Mouse (Mus musculus) C2C12 (cell line): Measurements from ENCODE around the gene Map3k5. TPM values are rescaled to one million over a fixed set of nuclear protein-coding genes. Genes with fewer than 3 reads are reported as not detected.
"Not testable (repeated sequence)": the region's sequence is repeated elsewhere in the genome, so short reads cannot be mapped to it uniquely, and the experiment has no call there.

Experiments used
- H3K27me3 ChIP-seq: one replicate; pipeline ENCODE4 v1.6.1; 2011; ENCODE audit not compliant: control insufficient read depth, insufficient read depth, insufficient read length
- H3K36me3 ChIP-seq: one replicate; pipeline ENCODE4 v1.6.1; 2011; ENCODE audit not compliant: control insufficient read depth, insufficient read depth
- H3K4me3 ChIP-seq: one replicate; pipeline ENCODE4 v1.5.1; 2011; ENCODE audit warnings: mild to moderate bottlenecking, control low read depth; ENCODE audit not compliant: poor library complexity, insufficient read depth, severe bottlenecking
- H3K79me2 ChIP-seq: one replicate; pipeline ENCODE4 v1.6.1; 2011; ENCODE audit not compliant: control insufficient read depth, insufficient read depth
- H3K79me3 ChIP-seq: one replicate; pipeline ENCODE4 v1.6.1; 2011; ENCODE audit warnings: low read depth, control low read depth
- H3ac ChIP-seq: one replicate; pipeline ENCODE3; 2011; ENCODE audit warnings: low read depth; ENCODE audit not compliant: control insufficient read depth, insufficient read length
- CEBPB ChIP-seq: IDR thresholded peaks from one replicate; pipeline ENCODE4 v1.6.1; 2011; ENCODE audit warnings: low read depth, mild to moderate bottlenecking, control low read depth, moderate library complexity
- CTCF ChIP-seq: IDR thresholded peaks from one replicate; pipeline ENCODE4 v1.5.1; 2011; ENCODE audit not compliant: control insufficient read depth, insufficient read depth, insufficient read length
- FOSL1 ChIP-seq: IDR thresholded peaks from one replicate; pipeline ENCODE4 v1.8.0; 2011; ENCODE audit warnings: mild to moderate bottlenecking, low read length; ENCODE audit not compliant: poor library complexity, insufficient read depth, severe bottlenecking
- MAX ChIP-seq: IDR thresholded peaks from one replicate; pipeline ENCODE4 v1.6.1; 2011; ENCODE audit warnings: mild to moderate bottlenecking, control low read depth
- MYOD1 ChIP-seq: IDR thresholded peaks from one replicate; pipeline ENCODE4 v1.6.1; 2011; ENCODE audit warnings: low read depth; ENCODE audit not compliant: control insufficient read depth, insufficient read length
- MYOG ChIP-seq: IDR thresholded peaks from one replicate; pipeline ENCODE4 v1.6.1; 2011; ENCODE audit not compliant: control insufficient read depth, insufficient read length; ENCODE audit errors: extremely low read depth
- USF1 ChIP-seq: IDR thresholded peaks from one replicate; pipeline ENCODE4 v1.6.1; 2011; ENCODE audit warnings: low read depth, mild to moderate bottlenecking, control low read depth, moderate library complexity
- polyA plus RNA-seq: library from polyadenylated mRNA; unstranded; fragments of >200 nt; fragmentation: generic; extraction: Trizol; gene quantifications from one replicate; pipeline ENCODE4 v1.2.1, GENCODE M21; 2012; ENCODE audit warnings: missing spikeins

Map3k5 gene
- polyA plus RNA-seq, 1 experiment, result 0.55 TPM

- Histone ChIP-seq H3K27me3 (no peaks in the 10 kb centered on the region), H3K36me3 (no peaks in the 10 kb centered on the region)
Measured at GRCm38 (mm10) chr10:19962746-19963145, 28.5 kb downstream of the Map3k5 start.

GRCm38 (mm10) chr10:19963206-19963605 lies 28.9 kb downstream of the Map3k5 start:
- TF ChIP-seq MYOG (no peak), MYOD1 (no peak), USF1 (no peak), MAX (no peak), CEBPB (no peak), FOSL1 (no peak), CTCF (no peak)
- Histone ChIP-seq H3K79me3 (no peaks in the 10 kb centered on the region), H3K79me2 (no peaks in the 10 kb centered on the region), H3ac (no peak overlapping the region), H3K27me3 (no peaks in the 10 kb centered on the region), H3K4me3 (no peak overlapping the region), H3K36me3 (no peaks in the 10 kb centered on the region)

More at GRCm38 (mm10) chr10:19962746-19963145, 28.5 kb downstream of the Map3k5 start:
- Histone ChIP-seq H3K79me2 (no peaks in the 10 kb centered on the region), H3K4me3 (no peak overlapping the region), H3K79me3 (no peaks in the 10 kb centered on the region), H3ac (no peak overlapping the region)
- TF ChIP-seq FOSL1 (no peak), MYOG (no peak), MAX (no peak), CEBPB (no peak), MYOD1 (no peak), CTCF (no peak), USF1 (no peak)

- H3K79me3 ChIP-seq, result no peaks in the 10 kb centered on the region
- H3K36me3 ChIP-seq, result no peaks in the 10 kb centered on the region
- H3ac ChIP-seq, result no peak overlapping the region
- H3K4me3 ChIP-seq, result no peak overlapping the region
- no peaks in the 10 kb centered on the region for H3K27me3 ChIP-seq
- no peak for TF ChIP-seq CTCF
- TF ChIP-seq MAX, result no peak
- no peaks in the 10 kb centered on the region for H3K79me2 ChIP-seq
Measured at GRCm38 (mm10) chr10:19964105-19964504, 29.8 kb downstream of the Map3k5 start.

GRCm38 (mm10) chr10:19966597-19966996 lies 32.3 kb downstream of the Map3k5 start:
- H3K4me3 ChIP-seq, result no peak overlapping the region
- H3K36me3 ChIP-seq, result no peaks in the 10 kb centered on the region
- H3K79me2 ChIP-seq, result no peaks in the 10 kb centered on the region
- H3ac ChIP-seq, result no peak overlapping the region
- no peak for TF ChIP-seq MYOD1
- TF ChIP-seq CEBPB, result no peak
- TF ChIP-seq FOSL1, result no peak
- H3K27me3 ChIP-seq, result no peaks in the 10 kb centered on the region
- H3K79me3 ChIP-seq, result no peaks in the 10 kb centered on the region

GRCm38 (mm10) chr10:19968445-19968844 lies 34.2 kb downstream of the Map3k5 start:
- Histone ChIP-seq H3K27me3 (no peaks in the 10 kb centered on the region), H3K36me3 (no peaks in the 10 kb centered on the region), H3ac (no peak overlapping the region), H3K79me3 (no peaks in the 10 kb centered on the region), H3K4me3 (no peak overlapping the region), H3K79me2 (no peaks in the 10 kb centered on the region)
- no peak for TF ChIP-seq USF1
- no peak for TF ChIP-seq FOSL1
- no peak for TF ChIP-seq CEBPB
- no peak for TF ChIP-seq CTCF
- TF ChIP-seq MYOD1, result no peak

- Histone ChIP-seq H3K79me2 (no peaks in the 10 kb centered on the region), H3K4me3 (no peak overlapping the region), H3K27me3 (no peaks in the 10 kb centered on the region), H3K79me3 (no peaks in the 10 kb centered on the region), H3K36me3 (no peaks in the 10 kb centered on the region), H3ac (no peak overlapping the region)
- TF ChIP-seq MYOD1 (no peak), FOSL1 (no peak), USF1 (no peak), CEBPB (no peak), MYOG (no peak), MAX (no peak), CTCF (no peak)
Measured at GRCm38 (mm10) chr10:19969831-19970460, 35.7 kb downstream of the Map3k5 start.

- H3K79me2 ChIP-seq, H3K36me3 ChIP-seq, H3K79me3 ChIP-seq, H3ac ChIP-seq, H3K4me3 ChIP-seq, H3K27me3 ChIP-seq: not testable (repeated sequence)
Measured at GRCm38 (mm10) chr10:19971491-19971890, 37.2 kb downstream of the Map3k5 start.
